Mouse (Mus musculus) spleen, embryonic (tissue): ENCODE results near the gene Gm14698.
"Not testable (repeated sequence)": the region's sequence is repeated elsewhere in the genome, so short reads cannot be mapped to it uniquely, and the experiment has no call there.

Experiments
- CTCF ChIA-PET: fragments of 350-600 bp; sonication (Branson Sonifier 250); formaldehyde crosslinking; loops from one replicate; lab custom pipeline; 2022; lab: Charles Lee

Gm14698 gene

GRCm38 (mm10) chrX:68821059-68821458, at the start of gene Gm14698:
Gene Gm14698, plus strand, starts transcription at chrX:68821093.
- CTCF ChIA-PET, result not testable (repeated sequence)

- CTCF ChIA-PET, result not testable (repeated sequence)
These were observed 444 bp upstream of the Gm14698 start for GRCm38 (mm10) chrX:68820449-68820848.

- CTCF ChIA-PET, result no interaction called here
These were observed 18.9 kb downstream of the Gm14698 start for GRCm38 (mm10) chrX:68839548-68840444.

GRCm38 (mm10) chrX:68865145-68865544, 44.3 kb downstream of the Gm14698 start:
- CTCF ChIA-PET, result no interaction called here
